Mouse (Mus musculus): ENCODE data around the gene Gm11563. TPM values are rescaled to one million over a fixed set of nuclear protein-coding genes. Genes with fewer than 3 reads are reported as not detected.
"Not testable (repeated sequence)": the region's sequence is repeated elsewhere in the genome, so short reads cannot be mapped to it uniquely, and the experiment has no call there.

Gene Gm11563
- polyA plus RNA-seq, 1 experiment from 2014 or later: not detected

GRCm38 (mm10) chr11:99640926-99641325, 17.8 kb downstream of the Gm11563 start:
- ATAC-seq (ENCODE audit: extremely low read depth, insufficient number of reproducible peaks, low FRiP score, low TSS enrichment): no peak
- 13% methylated on average over 1 of the region's 1 CpGs for WGBS
- Histone ChIP-seq H3K4me1 (peaks cover 3% of the 10 kb centered on the region; the same call in 1 of the 2 replicates), H3K27me3 (replicated peaks) (peaks cover 3% of the 10 kb centered on the region; the same call in 1 of the 2 replicates), H3K4me2 (no peak overlapping the region), H3K36me3 (no peaks in the 10 kb centered on the region), H3K9ac (no peak overlapping the region), H3K9me3 (no peaks in the 10 kb centered on the region), H3K4me3 (no peak overlapping the region), H3K27ac (replicated peaks) (no peak overlapping the region)

GRCm38 (mm10) chr11:99637086-99637485, 21.7 kb downstream of the Gm11563 start:
- no peaks in the 10 kb centered on the region for H3K36me3 ChIP-seq
- no peaks in the 10 kb centered on the region; the same call in 1 of the 2 replicates for H3K27me3 ChIP-seq (replicated peaks)
- ATAC-seq (ENCODE audit: extremely low read depth, insufficient number of reproducible peaks, low FRiP score, low TSS enrichment): no peak
- peaks cover 3% of the 10 kb centered on the region; the same call in 1 of the 2 replicates for H3K4me1 ChIP-seq
- H3K4me3 ChIP-seq: no peak overlapping the region
- H3K9me3 ChIP-seq: no peaks in the 10 kb centered on the region
- H3K27ac ChIP-seq (replicated peaks): no peak overlapping the region
- WGBS: 60% methylated on average over 1 of the region's 1 CpGs
- H3K9ac ChIP-seq: no peak overlapping the region
- no peak overlapping the region for H3K4me2 ChIP-seq

- Histone ChIP-seq H3K4me2 (no peak within 1 kb of the TSS), H3K9ac (no peak within 1 kb of the TSS), H3K9me3 (no peaks in the 10 kb centered on the region), H3K27me3 (replicated peaks) (no peaks in the 10 kb centered on the region; the same call in 1 of the 2 replicates), H3K4me3 (no peak within 1 kb of the TSS), H3K36me3 (no peaks in the 10 kb centered on the region), H3K27ac (replicated peaks) (no peak within 1 kb of the TSS), H3K4me1 (peaks cover 3% of the 10 kb centered on the region; the same call in 1 of the 2 replicates)
- ATAC-seq (ENCODE audit: extremely low read depth, insufficient number of reproducible peaks, low FRiP score, low TSS enrichment): no peak
- 34% methylated on average over 8 of the region's 8 CpGs for WGBS
Measured at GRCm38 (mm10) chr11:99634653-99635134, 24.1 kb downstream of the Gm11563 start, which contains the start of gene Krtap4-2. Gene Krtap4-2 (minus strand): TSS chr11:99635084.

DNA sequence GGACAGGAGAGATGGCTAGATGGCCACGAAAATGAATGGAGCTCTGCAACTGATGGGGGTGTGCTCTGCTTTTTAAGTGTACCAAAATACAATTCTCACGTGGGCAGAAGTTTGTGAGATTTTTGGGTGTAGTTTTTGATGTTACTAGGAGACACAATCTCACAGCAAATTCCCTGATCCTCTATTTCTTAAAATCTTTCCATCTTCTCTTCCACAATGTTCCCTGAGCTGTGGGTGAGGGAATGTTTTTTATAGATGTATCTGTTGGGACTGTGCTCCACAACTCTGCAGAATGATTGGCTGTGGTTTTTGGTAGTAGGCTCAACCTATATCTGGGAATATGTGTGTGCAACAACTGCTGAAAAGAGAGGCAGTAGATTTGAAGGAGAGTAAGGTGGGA, 25.5 kb downstream of the Gm11563 start:
- H3K4me1 ChIP-seq: peaks cover 3% of the 10 kb centered on the region; the same call in 1 of the 2 replicates
- no peak overlapping the region for H3K9ac ChIP-seq
- H3K4me3 ChIP-seq: no peak overlapping the region
- ATAC-seq (ENCODE audit: extremely low read depth, insufficient number of reproducible peaks, low FRiP score, low TSS enrichment): no peak
- H3K9me3 ChIP-seq: no peaks in the 10 kb centered on the region
- H3K27ac ChIP-seq (replicated peaks): no peak overlapping the region
- no peaks in the 10 kb centered on the region for H3K36me3 ChIP-seq
- H3K4me2 ChIP-seq: no peak overlapping the region
- no peaks in the 10 kb centered on the region; the same call in 1 of the 2 replicates for H3K27me3 ChIP-seq (replicated peaks)
- WGBS: 62% methylated on average over 2 of the region's 2 CpGs

DNA sequence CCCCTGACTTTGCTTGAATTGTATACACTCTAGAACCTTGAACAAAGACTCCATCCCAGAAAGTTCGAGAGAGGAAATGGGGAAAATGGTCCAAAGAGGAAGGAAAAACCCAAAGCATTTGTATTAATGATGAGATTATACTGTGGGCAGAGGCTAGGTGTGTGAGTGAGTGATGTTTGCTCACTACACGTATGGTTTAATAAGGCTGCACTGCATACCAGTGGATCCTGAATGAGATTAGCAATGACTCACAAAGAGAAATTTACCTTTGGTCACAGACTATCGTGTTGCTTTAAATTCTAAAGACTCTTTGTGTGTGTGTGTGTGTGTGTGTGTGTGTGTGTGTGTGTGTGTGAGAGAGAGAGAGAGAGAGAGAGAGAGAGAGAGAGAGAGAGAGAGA, 27.9 kb downstream of the Gm11563 start:
- no peak overlapping the region for H3K27ac ChIP-seq (replicated peaks)
- no peak overlapping the region for H3K9ac ChIP-seq
- 61% methylated on average over 3 of the region's 3 CpGs for WGBS
- no peaks in the 10 kb centered on the region; the same call in 1 of the 2 replicates for H3K27me3 ChIP-seq (replicated peaks)
- no peaks in the 10 kb centered on the region for H3K36me3 ChIP-seq
- H3K4me3 ChIP-seq: no peak overlapping the region
- ATAC-seq (ENCODE audit: extremely low read depth, insufficient number of reproducible peaks, low FRiP score, low TSS enrichment): no peak
- no peak overlapping the region for H3K4me2 ChIP-seq
- H3K9me3 ChIP-seq: no peaks in the 10 kb centered on the region
- no peaks in the 10 kb centered on the region for H3K4me1 ChIP-seq

DNA sequence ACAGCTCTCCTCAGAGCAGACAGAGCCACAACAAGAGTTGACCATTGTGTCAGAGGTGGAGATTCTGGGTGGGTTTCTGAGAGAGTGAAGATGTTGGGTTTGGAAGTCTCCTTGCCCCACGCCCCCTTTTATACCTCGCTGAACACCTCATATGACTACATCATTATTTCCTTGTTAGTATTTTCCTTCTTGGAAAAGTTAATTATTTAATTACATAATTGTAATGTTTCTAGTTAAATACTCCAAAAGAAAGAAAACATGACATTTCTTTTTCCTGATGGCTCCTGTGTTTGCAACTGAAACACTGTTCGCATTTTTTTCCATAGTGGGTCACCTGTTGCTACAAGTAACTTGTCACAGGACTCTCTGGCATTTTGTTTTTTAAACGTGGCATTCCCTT, 30.6 kb downstream of the Gm11563 start, which contains the start of gene Krtap4-1:
Krtap4-1 (minus strand) TSS at position 101 of the 400 bp plus-strand sequence.
- Histone ChIP-seq H3K4me2 (no peak within 1 kb of the TSS), H3K4me1 (no peaks in the 10 kb centered on the region), H3K9me3 (no peaks in the 10 kb centered on the region), H3K9ac (no peak within 1 kb of the TSS), H3K4me3 (no peak within 1 kb of the TSS), H3K36me3 (no peaks in the 10 kb centered on the region), H3K27me3 (replicated peaks) (no peaks in the 10 kb centered on the region), H3K27ac (replicated peaks) (no peak within 1 kb of the TSS)
- WGBS: 68% methylated on average over 4 of the region's 4 CpGs
- ATAC-seq (ENCODE audit: extremely low read depth, insufficient number of reproducible peaks, low FRiP score, low TSS enrichment): no peak

GRCm38 (mm10) chr11:99620335-99620734, 38.4 kb downstream of the Gm11563 start, which contains the start of gene Gm11562:
Gene Gm11562 (minus strand): TSS chr11:99620435.
- no peak within 1 kb of the TSS for H3K27ac ChIP-seq (replicated peaks)
- no peak within 1 kb of the TSS for H3K4me2 ChIP-seq
- no peaks in the 10 kb centered on the region for H3K4me1 ChIP-seq
- H3K27me3 ChIP-seq (replicated peaks): no peaks in the 10 kb centered on the region
- no peak within 1 kb of the TSS for H3K9ac ChIP-seq
- no peak within 1 kb of the TSS for H3K4me3 ChIP-seq
- H3K36me3 ChIP-seq: no peaks in the 10 kb centered on the region
- 76% methylated on average over 2 of the region's 2 CpGs for WGBS
- no peak for ATAC-seq (ENCODE audit: extremely low read depth, insufficient number of reproducible peaks, low FRiP score, low TSS enrichment)
- H3K9me3 ChIP-seq: no peaks in the 10 kb centered on the region

DNA sequence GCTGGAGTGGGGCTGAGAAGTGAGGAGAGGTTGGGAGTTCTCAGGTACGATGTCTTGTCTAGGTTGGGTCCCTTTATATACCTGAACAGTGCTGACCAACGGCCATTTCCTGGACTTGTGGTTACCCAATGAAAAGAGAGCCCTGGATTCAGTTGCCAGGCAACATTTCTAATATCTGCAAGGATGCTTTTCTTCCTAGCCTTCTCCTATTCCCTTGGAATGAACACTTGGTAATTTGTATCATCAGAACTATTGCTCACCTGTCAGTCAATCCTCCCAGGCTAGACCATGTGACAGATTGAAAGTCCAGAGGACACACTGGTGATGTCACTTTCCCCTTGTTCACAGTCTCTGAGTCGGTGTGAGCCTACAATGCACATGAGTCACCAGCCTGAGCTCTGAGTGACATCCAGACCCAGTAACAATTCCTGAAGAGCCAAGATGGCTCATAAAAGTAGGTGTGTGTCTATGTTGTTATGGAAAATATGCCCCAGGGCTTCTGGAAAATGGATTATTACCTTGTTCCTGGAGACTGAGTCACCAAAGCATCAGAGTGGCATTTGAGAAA, 43.9 kb downstream of the Gm11563 start, which contains the start of gene Krtap2-4:
Krtap2-4 (minus strand) TSS at position 51 of the 568 bp plus-strand sequence.
- no peak for ATAC-seq (ENCODE audit: extremely low read depth, insufficient number of reproducible peaks, low FRiP score, low TSS enrichment)
- 61% methylated on average over 3 of the region's 3 CpGs for WGBS

DNA sequence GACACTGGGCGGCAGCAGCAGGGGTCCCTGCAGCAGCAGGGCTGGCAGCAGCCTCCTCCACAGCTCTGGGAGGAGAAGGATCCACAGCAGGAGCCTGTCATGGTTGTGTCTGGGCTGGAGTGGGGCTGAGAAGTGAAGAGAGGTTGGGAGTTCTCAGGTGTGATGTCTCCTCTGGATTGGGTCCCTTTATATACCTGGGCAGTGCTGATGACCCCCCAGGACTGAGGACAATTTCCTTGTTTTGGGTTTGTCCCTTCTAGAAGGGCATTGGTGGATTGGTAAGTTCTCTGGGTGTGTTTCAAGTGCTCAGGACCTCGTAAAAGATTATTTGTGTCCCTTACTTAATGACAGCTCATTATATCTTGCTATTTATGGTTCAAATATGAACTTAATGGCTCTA, 48.7 kb downstream of the Gm11563 start, which contains the start of gene Gm11937:
Gm11937 (minus strand) TSS at position 101 of the 400 bp plus-strand sequence.
- not testable (repeated sequence) for H3K9ac ChIP-seq; H3K27me3 ChIP-seq (replicated peaks); H3K36me3 ChIP-seq; H3K4me1 ChIP-seq; H3K27ac ChIP-seq (replicated peaks); H3K4me2 ChIP-seq; H3K9me3 ChIP-seq; ATAC-seq (ENCODE audit: extremely low read depth, insufficient number of reproducible peaks, low FRiP score, low TSS enrichment); H3K4me3 ChIP-seq
- 55% methylated on average over 1 of the region's 2 CpGs for WGBS

More for the DNA sequence above, 43.9 kb downstream of the Gm11563 start, which contains the start of gene Krtap2-4:
- Histone ChIP-seq H3K9me3 (no peaks in the 10 kb centered on the region), H3K4me1 (no peaks in the 10 kb centered on the region), H3K4me2 (no peak within 1 kb of the TSS), H3K4me3 (no peak within 1 kb of the TSS), H3K27me3 (replicated peaks) (no peaks in the 10 kb centered on the region), H3K9ac (no peak within 1 kb of the TSS), H3K27ac (replicated peaks) (no peak within 1 kb of the TSS), H3K36me3 (no peaks in the 10 kb centered on the region)

- Histone ChIP-seq H3K27me3 (replicated peaks) (peaks cover 10% of the 10 kb centered on the region; the same call in 1 of the 2 replicates), H3K36me3 (no peaks in the 10 kb centered on the region), H3K27ac (replicated peaks) (no peak overlapping the region), H3K4me1 (no peaks in the 10 kb centered on the region), H3K9ac (no peak overlapping the region), H3K9me3 (no peaks in the 10 kb centered on the region), H3K4me2 (no peak overlapping the region), H3K4me3 (no peak overlapping the region)
- 52% methylated on average over 1 of the region's 1 CpGs for WGBS
- ATAC-seq (ENCODE audit: extremely low read depth, insufficient number of reproducible peaks, low FRiP score, low TSS enrichment): no peak
Measured at GRCm38 (mm10) chr11:99609126-99609525, 49.6 kb downstream of the Gm11563 start.
